Mouse (Mus musculus) mouse trophoblast stem cell (cell line): Measurements from ENCODE around the gene Tbl1x.

Source experiments
- in situ Hi-C, 2 experiments: fragments of 300-500 bp; cut with MseI, MboI; formaldehyde crosslinking; loops; 2 replicates in 1 of 2; 3 replicates in 1 of 2; pipeline ENCODE4 v1.15.1; 2025

Gene Tbl1x

DNA sequence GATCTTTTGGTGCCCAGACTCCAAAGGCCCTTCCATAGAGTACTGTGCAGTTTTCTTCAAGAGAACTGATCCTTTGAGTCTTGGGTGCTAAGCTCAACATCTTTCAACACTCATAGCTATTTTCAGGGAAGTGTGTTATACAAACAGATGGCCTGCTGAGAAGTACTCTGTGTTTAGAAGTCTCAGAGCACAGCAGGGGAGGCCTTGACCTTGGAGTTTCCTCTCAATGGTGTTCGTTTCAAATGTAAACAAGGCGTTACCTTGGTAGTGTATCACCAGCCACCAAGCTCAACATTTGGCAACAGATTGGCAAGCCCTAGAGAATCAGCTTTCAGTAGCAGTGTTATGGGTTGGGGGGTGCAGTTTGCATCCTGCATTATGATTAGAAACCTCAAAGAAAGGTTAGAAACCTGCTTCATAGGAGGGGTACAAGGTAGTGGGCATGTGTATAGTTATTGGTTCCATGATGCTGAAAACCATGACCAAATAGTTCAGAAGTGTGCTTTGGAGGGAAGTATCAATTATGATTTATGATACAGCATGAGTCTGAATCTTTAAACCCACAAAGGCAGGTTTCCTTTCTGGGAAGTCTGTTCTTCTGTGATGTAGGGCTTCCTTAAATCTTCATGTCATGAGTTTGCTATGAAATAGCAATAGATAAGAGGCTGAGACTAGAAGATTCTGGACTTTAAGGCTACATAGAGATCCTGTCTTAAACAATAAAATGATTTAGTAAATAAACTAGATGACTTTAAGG, 98.3 kb downstream of the Tbl1x start:
- in situ Hi-C loops, result no loop called here

DNA sequence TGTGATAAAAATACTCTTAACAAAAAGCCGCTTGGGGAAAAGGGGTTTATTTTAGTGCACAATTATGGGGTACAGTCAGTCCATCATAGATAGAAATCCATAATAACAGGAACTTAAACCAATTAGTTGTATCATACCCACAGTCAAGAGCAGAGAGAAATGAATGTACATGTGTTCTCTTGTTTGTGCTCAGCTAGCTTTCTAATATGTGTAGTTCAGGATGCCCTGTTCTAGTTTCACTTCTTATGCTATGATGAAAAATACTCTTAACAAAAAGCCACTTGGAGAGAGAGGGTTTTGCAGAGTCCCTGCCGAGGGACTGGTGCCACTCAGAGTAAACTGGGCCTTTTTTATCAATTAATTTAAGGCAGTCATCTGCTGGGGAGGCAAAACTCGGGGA, 101.1 kb downstream of the Tbl1x start:
- in situ Hi-C loops, result no loop called here

DNA sequence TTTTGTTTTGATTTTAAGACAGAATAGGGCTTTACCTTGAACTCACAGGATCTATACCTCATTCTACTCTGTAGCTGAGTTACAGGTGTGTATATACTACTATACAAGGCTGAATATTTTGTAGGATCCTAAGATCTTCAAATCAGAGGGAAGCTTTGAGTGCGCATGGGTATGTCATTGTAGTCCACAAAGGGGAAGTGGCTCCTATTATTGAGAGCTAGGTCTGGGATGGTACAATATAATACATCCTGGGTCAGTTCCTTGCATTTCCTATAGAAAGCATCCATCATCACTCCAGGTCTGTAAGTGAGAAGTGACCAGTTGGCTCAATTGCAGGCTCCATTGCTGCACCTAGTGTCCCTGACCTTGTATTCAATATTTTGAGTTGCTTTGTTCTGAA, 102.2 kb downstream of the Tbl1x start:
- in situ Hi-C loops, result no loop called here

DNA sequence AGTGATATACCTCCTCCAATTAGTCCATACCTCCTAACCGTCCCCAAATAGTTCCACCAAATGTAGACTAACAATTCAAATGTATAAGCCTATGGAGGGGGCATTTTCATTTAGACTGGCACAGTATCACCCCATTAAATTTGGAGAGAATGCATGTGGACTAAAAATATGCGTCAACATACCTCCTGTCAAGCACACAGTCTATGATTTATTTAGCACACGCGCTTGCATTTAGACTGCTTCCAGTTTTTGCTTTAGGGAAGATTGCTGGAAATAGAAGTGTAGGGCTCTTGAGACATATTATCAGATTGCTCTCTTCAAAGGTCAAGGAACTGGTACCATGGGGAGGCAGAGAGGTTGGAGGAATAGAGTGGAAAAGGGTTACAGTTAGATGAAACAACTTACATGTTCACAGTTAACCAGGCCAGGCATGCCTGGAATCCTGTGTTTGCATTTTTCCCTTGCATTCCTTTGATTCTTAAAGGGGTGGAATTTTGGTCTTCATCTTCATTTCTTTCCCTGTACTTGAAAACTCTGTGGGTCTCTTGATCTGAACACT, 105.0 kb downstream of the Tbl1x start:
- in situ Hi-C loops, result no loop called here

DNA sequence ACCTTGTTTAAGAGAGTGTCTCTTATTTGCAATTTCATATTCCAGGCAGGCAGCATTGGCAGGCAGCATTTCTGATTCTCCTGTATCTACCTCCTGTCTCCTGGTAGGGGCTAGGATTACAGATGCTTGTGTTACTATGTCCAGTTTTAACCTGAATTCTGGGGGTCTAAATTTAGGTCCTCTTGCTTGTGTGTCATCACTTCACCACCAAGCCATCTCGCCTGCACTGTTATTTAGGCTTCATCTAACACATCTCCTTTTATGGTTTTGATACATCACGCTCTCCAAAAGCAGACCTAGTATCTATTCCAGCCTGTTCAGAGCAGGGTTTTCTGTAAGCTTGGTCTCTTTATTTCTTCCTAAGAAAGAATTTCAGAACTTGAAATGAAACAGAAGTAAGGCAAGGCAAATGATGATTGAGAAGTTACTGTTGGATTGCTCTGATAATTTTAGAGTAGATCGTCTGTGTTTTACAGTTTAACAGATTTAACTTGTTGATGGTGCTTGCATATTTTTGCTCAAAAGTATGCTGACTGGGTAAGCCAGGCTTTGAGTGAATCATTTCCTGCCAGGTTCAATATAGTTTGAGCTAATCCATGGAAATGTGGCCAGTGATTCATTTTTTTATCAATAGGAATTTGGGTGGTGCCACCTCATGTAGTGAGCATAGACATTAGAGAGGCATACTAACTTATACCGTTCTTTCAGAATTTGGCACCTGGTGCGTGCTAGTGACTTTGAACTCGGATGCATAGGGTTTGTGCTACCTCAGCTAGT, 106.7 kb downstream of the Tbl1x start:
- in situ Hi-C loops, result no loop called here

DNA sequence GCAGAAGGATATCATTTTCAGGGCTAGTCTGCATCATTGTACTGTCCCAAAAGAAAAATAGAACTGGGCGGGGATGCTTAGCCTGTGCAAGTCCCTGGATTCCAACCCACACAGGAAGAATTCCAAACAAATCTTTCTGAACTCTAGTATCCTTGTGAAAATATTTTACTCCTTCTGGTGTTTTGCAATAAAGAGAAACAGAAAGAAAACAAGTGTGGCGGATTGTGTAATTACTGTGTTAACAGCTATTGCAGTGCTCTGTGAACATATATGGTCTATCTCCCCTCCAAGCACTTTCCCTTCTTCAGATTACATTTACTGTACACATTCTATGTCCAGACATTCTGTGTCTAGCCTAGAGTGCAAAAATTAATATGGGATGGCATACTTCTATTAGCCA, 119.6 kb downstream of the Tbl1x start:
- in situ Hi-C loops, result no loop called here

DNA sequence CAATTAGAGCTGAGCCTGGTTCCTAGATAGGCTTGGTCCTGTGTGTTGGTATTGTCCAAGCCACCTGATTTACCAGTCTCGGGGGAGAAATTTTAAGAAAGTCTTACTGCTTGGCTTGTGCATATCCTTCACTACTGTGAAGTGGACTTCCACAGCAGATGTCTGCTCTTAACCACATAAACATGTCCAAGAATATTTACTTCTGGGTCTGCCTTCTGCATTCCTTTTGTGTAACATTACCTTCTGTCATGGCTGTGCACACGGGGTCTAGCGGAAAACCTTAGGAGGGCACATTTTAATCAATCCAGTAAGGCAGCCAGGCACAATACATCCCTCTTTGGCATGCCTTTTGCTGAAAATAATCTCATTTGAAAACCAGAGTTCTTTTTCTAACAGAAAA, 125.7 kb downstream of the Tbl1x start:
- in situ Hi-C loops, result no loop called here

DNA sequence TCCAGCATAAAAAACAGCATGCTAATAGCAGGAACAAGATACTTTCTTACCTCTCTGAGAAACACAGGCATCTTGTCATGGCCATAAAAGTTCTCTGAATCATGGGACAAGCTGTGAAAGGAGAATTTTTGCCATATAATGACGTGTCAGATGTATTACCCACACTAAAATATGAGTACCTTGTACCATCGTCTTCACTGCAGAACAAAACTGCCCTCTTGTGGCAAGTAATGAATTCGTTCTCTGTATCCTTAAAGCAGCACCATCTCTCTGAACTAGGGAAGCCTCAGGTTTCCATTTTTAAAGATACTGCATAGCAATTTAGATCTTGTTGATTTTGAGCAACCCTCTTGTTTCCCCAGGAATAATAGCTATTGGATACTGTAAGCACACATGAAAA, 127.3 kb downstream of the Tbl1x start:
- in situ Hi-C loops, result no loop called here

DNA sequence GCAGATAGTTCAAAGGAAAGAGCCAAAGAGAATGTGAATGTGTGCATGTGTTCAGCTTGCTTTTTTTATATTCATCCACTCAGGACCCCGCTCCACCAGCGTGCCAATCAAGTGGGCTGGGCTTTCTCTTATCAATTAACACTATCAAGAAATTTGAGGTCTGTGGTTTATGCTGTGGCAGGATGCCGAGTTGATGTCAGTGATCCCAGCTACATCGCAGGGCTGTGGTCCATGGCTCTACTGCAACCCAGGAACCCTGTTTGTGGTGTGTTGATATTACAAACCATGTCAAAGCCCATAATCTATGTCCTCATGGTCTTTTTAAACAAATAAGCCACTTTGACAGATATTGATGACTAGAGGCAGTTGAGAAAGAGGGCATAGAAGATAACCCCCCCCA, 129.5 kb downstream of the Tbl1x start:
- in situ Hi-C loops, result no loop called here

DNA sequence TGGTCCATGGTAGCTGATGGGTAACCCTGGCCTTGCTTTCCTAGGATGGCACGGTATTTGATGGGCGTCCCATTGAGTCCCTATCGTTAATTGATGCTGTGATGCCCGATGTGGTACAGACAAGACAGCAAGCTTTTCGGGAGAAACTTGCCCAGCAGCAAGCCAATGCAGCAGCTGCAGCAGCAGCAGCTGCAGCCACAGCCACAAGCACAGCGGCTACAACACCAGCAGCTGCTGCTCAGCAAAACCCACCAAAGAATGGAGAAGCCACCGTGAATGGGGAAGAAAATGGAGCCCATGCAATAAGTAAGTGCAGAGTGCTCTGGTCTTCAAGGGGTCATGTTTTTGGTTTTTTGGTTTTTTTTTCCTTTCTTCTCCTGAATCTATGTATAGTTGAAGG, 135.4 kb downstream of the Tbl1x start:
- in situ Hi-C loops, result no loop called here

DNA sequence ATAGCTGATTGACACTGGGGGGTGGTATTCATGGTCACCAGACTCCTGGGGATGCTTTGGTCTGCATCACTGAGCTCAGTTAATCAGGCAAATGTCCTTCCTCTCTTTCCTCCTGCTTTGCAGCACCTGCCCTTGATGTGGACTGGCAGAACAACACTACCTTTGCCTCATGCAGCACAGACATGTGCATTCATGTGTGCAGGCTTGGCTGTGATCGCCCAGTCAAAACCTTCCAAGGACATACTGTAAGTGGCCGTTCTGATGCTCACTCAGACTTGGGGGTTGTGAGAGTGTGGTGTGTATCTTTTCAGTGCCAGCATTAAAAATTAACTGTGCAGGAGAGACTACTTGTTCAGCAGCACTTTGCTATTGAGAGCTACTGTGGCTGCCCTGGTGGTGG, 139.4 kb downstream of the Tbl1x start:
- in situ Hi-C loops, result loop anchor here in 1 of 2 experiments (25.0 kb wide), 1 partner anchor 112 kb away; no protein-coding TSS in a partner anchor

DNA sequence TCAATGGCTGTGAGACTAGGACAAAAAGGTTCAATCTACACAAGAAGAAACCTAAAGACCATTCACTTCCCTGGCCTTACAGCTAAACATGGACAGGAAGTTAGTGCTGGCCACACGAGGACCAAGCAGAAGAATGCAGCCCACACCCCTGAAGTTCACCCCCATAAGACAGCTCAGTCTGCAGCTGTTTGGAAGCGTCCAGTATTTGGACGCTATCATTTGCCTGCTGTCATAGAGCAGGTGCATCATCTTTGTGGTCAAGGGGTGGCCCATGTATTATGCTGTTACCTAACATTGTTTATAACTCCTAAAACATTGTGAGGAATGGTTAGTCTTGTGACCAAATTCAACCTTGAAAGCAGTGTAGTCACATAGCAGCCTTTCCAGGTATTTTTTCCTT, 151.2 kb downstream of the Tbl1x start:
- in situ Hi-C loops, result loop anchor here in 1 of 2 experiments (25.0 kb wide), 1 partner anchor 100 kb away; no protein-coding TSS in a partner anchor

DNA sequence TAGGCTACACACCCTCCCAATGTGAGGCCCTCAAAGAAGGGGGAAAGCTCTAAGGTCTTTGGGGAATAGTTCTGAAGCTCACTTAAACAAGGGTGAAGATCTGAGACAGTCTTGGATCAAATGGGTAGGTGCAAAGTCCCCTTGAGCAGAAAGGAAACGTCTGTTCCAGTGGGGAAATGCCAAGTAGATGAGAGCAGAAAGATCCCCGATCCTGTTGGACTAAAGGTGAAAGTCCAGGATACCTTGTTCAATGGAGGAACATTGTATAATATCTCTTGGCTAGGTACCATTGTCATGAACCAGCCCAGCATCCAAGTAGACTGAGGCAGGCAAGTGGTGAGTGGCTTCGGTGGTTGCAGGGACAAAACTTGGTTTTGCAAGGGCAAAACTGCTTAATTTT, 152.5 kb downstream of the Tbl1x start:
- in situ Hi-C loops, result loop anchor here in 1 of 2 experiments (25.0 kb wide), 1 partner anchor 99 kb away; no protein-coding TSS in a partner anchor

DNA sequence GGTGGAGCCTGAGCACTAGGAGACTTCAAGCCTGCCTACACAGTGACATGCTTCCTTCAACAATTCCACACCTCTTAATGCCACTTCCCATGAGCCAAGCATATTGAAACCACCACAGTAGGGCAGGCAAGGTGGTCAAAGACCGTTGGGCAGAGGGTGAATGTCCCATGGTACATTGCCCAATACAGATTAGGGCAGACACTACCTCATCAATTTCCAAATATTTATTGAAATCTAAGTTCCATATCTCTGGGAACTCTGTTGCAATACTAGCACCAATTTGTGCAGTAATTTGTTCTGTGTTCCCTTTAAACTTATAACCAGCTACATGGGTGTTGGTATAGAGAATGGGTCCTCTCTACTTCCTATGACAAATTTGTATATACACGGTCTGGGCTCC, 154.2 kb downstream of the Tbl1x start:
- in situ Hi-C loops, result loop anchor here in 1 of 2 experiments (25.0 kb wide), 1 partner anchor 97 kb away; no protein-coding TSS in a partner anchor

DNA sequence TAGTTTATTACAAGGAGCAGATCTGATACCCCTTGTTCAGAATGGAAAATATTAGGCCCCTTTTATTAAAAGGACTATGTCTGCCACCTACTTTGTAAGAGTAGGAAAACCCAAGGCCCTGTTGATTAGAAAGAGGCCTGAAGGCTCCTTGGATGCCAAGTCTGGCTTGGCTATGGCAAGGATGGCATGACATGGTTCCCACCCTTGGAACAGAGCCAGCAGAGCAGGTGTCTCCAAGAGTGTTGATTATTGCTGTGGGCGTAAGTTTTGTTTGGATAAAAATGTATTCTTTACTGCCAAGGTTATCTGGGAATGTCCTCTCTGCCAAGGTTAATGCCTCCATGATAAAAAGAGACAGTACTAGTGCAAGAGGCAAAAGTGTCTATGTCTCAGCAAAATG, 156.1 kb downstream of the Tbl1x start:
- in situ Hi-C loops, result loop anchor here in 1 of 2 experiments (25.0 kb wide), 1 partner anchor 95 kb away; no protein-coding TSS in a partner anchor

DNA sequence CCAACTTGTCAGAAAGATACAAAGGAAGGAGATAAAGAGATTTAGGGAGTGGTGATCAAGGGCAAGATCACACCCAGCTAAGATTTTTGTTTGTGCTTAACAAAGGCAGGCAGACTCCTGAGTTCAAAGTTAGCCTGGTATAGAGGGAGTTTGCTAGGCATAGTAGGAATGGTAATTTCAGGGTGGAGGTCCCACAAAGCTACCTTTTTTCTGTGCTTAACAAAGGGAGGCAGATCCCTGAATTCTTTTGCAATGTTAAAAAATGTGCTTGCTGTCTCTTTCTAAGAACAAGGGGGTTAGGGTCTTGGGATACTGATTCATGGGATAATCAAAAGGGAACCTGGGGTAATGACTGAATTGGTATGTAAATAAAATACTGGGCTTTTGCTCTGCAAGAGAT, 156.6 kb downstream of the Tbl1x start:
- in situ Hi-C loops, result loop anchor here in 1 of 2 experiments (25.0 kb wide), 1 partner anchor 95 kb away; no protein-coding TSS in a partner anchor

DNA sequence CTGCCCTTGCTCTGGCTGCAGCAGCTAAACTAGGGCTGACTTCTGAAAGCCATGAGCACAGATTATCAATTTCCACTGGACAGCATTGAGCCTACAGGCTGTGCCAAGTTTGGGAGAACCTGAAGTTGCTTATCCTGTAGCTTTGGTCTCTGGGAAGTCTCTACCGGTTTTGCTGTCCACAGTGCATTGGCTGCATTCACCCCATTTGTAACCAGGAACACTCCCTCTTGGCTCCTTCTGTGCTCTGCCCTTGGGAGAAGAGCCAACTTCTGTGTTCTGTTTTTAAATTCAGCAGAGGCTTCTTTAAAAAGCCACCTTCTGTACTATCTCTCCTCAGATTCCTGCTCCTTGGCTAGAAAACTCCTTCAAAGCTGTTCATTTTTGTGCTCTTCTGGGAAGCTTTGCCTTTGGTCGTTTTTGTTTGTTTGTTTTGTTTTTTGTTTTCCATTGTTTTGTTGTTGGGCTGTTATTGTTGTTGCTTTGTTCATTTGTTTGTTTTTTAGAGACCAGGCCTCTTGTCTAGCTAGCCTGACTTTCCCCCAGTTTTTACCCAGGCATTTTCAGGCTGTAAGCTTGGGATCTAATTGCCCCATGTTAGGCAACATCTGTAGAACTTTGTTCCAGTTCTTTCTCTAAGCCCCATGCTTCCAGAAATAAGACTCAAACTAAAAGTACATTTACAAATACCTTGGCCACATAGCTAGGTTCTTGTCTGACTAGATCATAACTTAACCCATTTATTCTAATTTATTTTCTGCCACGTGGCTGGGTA, 159.2 kb downstream of the Tbl1x start:
- in situ Hi-C loops, result loop anchor here in 1 of 2 experiments (25.0 kb wide), 1 partner anchor 92 kb away; no protein-coding TSS in a partner anchor
